Mouse (Mus musculus) olfactory bulb, adult 2 months (tissue): Measurements from ENCODE around the gene Wdr82. TPM values are rescaled to one million over a fixed set of nuclear protein-coding genes. Genes with fewer than 3 reads are reported as not detected.
A peak's percentile ranks its signal among the peaks of the same experiment; 100 is the strongest.

ENCODE experiments used
- H3K27ac ChIP-seq: fragments of 200-500 bp; 2 replicates; pipeline ENCODE4 v1.5.1; 2012; ENCODE audit warnings: low read depth, low read length; ENCODE audit not compliant: insufficient read depth
- H3K4me1 ChIP-seq: fragments of 200-500 bp; 2 replicates; pipeline ENCODE4 v1.6.1; 2012; ENCODE audit warnings: low read length; ENCODE audit not compliant: control insufficient read depth, insufficient read depth
- H3K4me3 ChIP-seq: fragments of 200-500 bp; 2 replicates; pipeline ENCODE4 v1.5.1; 2012; ENCODE audit warnings: mild to moderate bottlenecking, low read depth, low read length, moderate library complexity; ENCODE audit not compliant: insufficient read depth
- CTCF ChIP-seq: fragments of 200-500 bp; IDR thresholded peaks from 2 replicates; pipeline ENCODE4 v1.5.1; 2012; ENCODE audit warnings: low read depth, mild to moderate bottlenecking, low read length, moderate library complexity; ENCODE audit not compliant: insufficient read depth
- POLR2A ChIP-seq: fragments of 200-500 bp; IDR thresholded peaks from 2 replicates; pipeline ENCODE4 v1.6.1; 2012; ENCODE audit warnings: mild to moderate bottlenecking, low read depth, low read length, moderate library complexity; ENCODE audit not compliant: insufficient read depth
- WGBS: fragments of 180-500 bp; shearing (Covaris S2); methylation state at CpG from one replicate; pipeline ENCODE4 v1.1.7; 2018; 5-methylcytosine and 5-hydroxymethylcytosine counted together
- polyA plus RNA-seq: library from polyadenylated mRNA; stranded (reverse); fragments of >200 nt; gene quantifications from 2 replicates; pipeline ENCODE4 v1.2.4, GENCODE M21; 2012; ENCODE audit warnings: low replicate concordance; ENCODE audit not compliant: missing spikeins, insufficient read depth, insufficient read length

Wdr82 gene
- polyA plus RNA-seq, 1 experiment, result not detected

- TF ChIP-seq POLR2A, result 0 out of 2 replicates have a peak, but pooled peaks have one; percentile 19
- TF ChIP-seq CTCF, result peak; percentile 100
- H3K27ac ChIP-seq, result no peak overlapping the region
- H3K4me3 ChIP-seq, result peak overlapping the region; percentile 35
- WGBS, result 16% methylated on average over 37 of the region's 37 CpGs
- H3K4me1 ChIP-seq, result peaks cover 17% of the 10 kb centered on the region
These were observed 41.2 kb downstream of the Wdr82 start for GRCm38 (mm10) chr9:106211680-106212593.

DNA sequence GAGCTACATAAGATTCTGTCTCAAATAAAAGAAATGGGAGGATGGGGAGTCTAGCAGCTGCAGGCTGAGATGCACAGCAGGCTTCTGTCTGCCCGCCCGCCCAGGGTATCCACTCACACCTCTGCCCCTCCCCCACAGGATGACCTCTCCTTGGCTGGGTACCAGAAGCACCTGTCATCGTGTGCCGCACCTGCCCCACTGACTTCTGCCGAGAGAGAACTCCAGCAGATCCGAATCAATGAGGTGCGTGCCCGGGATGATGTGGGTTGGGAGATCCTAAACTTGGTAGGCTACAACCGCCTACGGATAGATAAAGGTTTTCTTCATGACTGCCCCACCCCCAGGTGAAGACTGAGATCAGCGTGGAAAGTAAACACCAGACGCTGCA, 41.9 kb downstream of the Wdr82 start:
- Histone ChIP-seq H3K4me1 (peaks cover 17% of the 10 kb centered on the region), H3K4me3 (no peak overlapping the region), H3K27ac (no peak overlapping the region)
- 87% methylated on average over 12 of the region's 12 CpGs for WGBS
- no peak for TF ChIP-seq CTCF
- TF ChIP-seq POLR2A, result no peak

DNA sequence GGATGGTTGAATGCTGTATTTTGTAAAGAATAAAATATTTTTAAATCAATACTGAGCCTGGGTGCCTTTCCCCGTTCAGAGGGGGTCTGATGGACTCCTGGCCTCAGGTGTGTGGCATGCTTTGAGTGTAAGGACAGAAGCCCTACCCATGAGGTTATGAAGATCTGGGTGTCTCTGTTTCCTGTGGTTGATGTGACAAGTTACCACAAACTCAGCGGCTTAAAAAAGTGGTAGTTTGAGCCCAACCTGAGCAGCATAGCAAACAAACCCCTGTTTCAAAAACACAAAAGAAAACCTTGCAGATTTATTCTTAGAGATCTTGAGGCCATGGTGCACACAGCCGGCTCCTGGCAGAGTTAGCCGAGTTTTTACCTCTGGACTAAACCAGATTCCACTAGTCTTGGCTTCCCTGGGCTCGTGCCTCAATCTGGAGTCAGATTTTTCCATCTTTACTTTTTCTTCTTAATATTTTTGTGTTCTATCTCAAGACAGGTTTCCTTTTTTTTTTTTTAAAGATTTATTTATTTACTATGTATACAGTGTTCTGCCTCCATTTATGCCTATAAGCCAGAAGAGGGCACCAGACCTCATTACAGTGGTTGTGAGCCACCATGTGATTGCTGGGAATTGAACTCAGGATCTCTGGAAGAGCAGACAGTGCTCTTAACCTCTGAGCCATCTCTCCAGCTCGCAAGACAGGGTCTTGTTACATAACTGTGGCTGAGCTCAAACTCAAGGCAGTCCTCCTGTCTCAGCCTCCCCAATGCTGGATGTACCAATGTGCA, 44.8 kb downstream of the Wdr82 start:
- Histone ChIP-seq H3K4me3 (no peak overlapping the region), H3K27ac (no peak overlapping the region), H3K4me1 (peaks cover 15% of the 10 kb centered on the region)
- 89% methylated on average over 6 of the region's 6 CpGs for WGBS
- TF ChIP-seq POLR2A (no peak), CTCF (no peak)

DNA sequence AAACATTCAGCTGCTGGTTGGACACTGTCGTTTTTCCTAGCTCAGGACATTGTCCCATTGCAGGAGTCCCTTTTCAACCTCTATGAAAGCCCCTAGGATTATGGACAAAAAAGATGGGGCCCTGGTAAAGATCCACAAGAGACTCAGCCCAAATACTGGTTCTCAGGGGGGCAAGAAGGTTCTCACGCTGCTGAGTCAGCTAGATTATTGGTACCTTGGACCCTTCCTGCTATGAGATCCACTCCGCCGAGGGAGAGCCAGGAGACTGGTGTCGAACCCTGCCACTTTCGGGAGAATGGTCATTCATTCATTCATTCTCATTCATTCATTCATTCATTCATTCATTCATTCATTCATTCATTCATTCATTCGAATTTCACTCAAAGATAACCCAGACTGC, 46.2 kb downstream of the Wdr82 start:
- H3K4me1 ChIP-seq, result peaks cover 4% of the 10 kb centered on the region
- H3K4me3 ChIP-seq, result no peak overlapping the region
- 81% methylated on average over 7 of the region's 7 CpGs for WGBS
- H3K27ac ChIP-seq, result no peak overlapping the region
- TF ChIP-seq CTCF (no peak), POLR2A (no peak)

DNA sequence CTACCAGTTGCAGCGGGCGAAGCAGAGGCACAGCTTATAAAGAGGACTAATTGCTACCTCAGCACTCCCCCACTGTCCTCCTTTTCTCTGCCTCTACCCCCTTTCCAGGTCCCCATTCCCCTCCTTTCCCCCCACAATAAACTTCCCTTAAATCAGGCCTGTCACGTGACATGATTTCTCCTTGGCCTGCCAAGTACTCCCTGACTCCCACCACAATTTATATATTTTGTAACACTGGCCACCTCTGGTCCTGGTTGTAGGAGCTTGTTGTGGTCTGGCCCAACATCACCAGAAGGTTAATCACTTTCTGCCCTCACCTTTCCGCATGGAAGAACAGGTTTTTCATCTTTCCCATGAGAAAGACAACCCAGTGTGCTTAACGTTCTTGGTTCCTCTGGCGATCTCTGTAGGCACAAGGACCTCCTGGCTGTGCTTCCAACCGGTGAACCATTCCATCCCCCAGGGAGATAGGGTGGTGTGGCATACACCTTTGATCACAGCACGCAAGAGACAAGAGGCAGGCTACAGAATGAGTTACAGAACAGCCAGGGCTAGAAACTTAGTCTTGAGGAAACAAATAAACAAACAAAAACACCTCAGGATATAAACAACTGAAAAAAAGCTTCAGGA, 50.3 kb downstream of the Wdr82 start:
- peaks cover 6% of the 10 kb centered on the region for H3K4me1 ChIP-seq
- TF ChIP-seq POLR2A (no peak), CTCF (no peak)
- 82% methylated on average over 8 of the region's 8 CpGs for WGBS
- H3K27ac ChIP-seq, result no peak overlapping the region
- no peak overlapping the region for H3K4me3 ChIP-seq

GRCm38 (mm10) chr9:106222261-106222851, 51.6 kb downstream of the Wdr82 start, which contains the start of gene Tlr9:
Gene Tlr9, plus strand, starts transcription at chr9:106222598.
- peaks cover 10% of the 10 kb centered on the region for H3K4me1 ChIP-seq
- 77% methylated on average over 4 of the region's 4 CpGs for WGBS
- no peak within 1 kb of the TSS for H3K27ac ChIP-seq
- no peak within 1 kb of the TSS for H3K4me3 ChIP-seq
- no peak for TF ChIP-seq CTCF
- TF ChIP-seq POLR2A, result no peak

DNA sequence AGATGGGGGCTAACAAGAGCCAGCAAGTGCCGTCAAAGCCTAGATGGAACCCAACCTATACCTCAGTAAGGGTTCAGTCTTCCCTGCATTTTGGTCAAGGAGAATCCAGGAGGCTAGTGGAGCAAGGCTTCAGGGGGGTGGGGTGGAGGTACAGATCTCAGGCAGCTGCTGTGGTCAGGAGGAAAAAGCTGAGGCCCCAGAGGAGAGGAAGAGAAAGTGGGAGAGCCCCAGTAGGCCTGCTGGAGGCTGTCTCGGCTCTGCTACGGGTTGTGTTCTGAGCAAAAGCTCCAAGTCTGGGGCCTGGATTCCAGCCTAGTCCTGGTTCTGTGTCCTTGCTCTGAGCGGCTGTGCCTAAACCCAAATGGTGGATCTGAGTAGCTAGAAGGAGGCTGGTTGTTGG, 52.3 kb downstream of the Wdr82 start:
- H3K4me1 ChIP-seq, result peaks cover 10% of the 10 kb centered on the region
- TF ChIP-seq CTCF (no peak), POLR2A (no peak)
- H3K4me3 ChIP-seq, result no peak overlapping the region
- H3K27ac ChIP-seq, result no peak overlapping the region
- 96% methylated on average over 4 of the region's 4 CpGs for WGBS

- H3K27ac ChIP-seq, result no peak overlapping the region
- WGBS, result 64% methylated on average over 24 of the region's 24 CpGs
- peak overlapping the region; percentile 44 for H3K4me3 ChIP-seq
- TF ChIP-seq CTCF (no peak), POLR2A (no peak)
- peaks cover 10% of the 10 kb centered on the region for H3K4me1 ChIP-seq
These were observed 54.9 kb downstream of the Wdr82 start for GRCm38 (mm10) chr9:106225469-106226150.
